Mouse (Mus musculus): ENCODE measurements around the gene Gas7. TPM values are rescaled to one million over a fixed set of nuclear protein-coding genes. Genes with fewer than 3 reads are reported as not detected.

The Gas7 gene
- polyA plus RNA-seq, 1 experiment from 2014 or later: 27.0 TPM

- WGBS: 20% methylated on average over 3 of the region's 3 CpGs
These were observed 68.6 kb downstream of the Gas7 start for GRCm38 (mm10) chr11:67523806-67524205.

GRCm38 (mm10) chr11:67524731-67525130, 69.5 kb downstream of the Gas7 start:
- no peaks in the 10 kb centered on the region for H3K36me3 ChIP-seq
- H3K9ac ChIP-seq: no peak overlapping the region
- H3K9me3 ChIP-seq: no peaks in the 10 kb centered on the region
- H3K4me2 ChIP-seq: no peak overlapping the region
- peak overlapping the region; percentile 63; the same call in 1 of the 2 replicates for H3K27ac ChIP-seq
- H3K4me3 ChIP-seq: no peak overlapping the region
- ATAC-seq (ENCODE audit: insufficient number of reproducible peaks, low FRiP score, low TSS enrichment, low read depth): no peak
- H3K27me3 ChIP-seq: no peaks in the 10 kb centered on the region
- H3K4me1 ChIP-seq: peaks cover 31% of the 10 kb centered on the region
- WGBS: 42% methylated on average over 2 of the region's 2 CpGs

More at GRCm38 (mm10) chr11:67523806-67524205, 68.6 kb downstream of the Gas7 start:
- Histone ChIP-seq H3K9ac (no peak overlapping the region), H3K27ac (peak overlapping the region; percentile 63; the same call in 1 of the 2 replicates), H3K4me3 (no peak overlapping the region), H3K4me1 (peaks cover 31% of the 10 kb centered on the region), H3K9me3 (no peaks in the 10 kb centered on the region), H3K4me2 (no peak overlapping the region), H3K36me3 (no peaks in the 10 kb centered on the region), H3K27me3 (no peaks in the 10 kb centered on the region)
- ATAC-seq (ENCODE audit: insufficient number of reproducible peaks, low FRiP score, low TSS enrichment, low read depth): no peak

- H3K9me3 ChIP-seq: no peaks in the 10 kb centered on the region
- H3K4me2 ChIP-seq: no peak overlapping the region
- H3K4me1 ChIP-seq: peaks cover 31% of the 10 kb centered on the region
- no peak for ATAC-seq (ENCODE audit: insufficient number of reproducible peaks, low FRiP score, low TSS enrichment, low read depth)
- no peaks in the 10 kb centered on the region for H3K27me3 ChIP-seq
- 73% methylated on average over 3 of the region's 3 CpGs for whole genome bisulfite sequencing
- H3K36me3 ChIP-seq: no peaks in the 10 kb centered on the region
- no peak overlapping the region for H3K9ac ChIP-seq
- H3K27ac ChIP-seq: 0 out of 2 replicates have a peak overlapping the region, but pooled peaks have one; percentile 73
- no peak overlapping the region for H3K4me3 ChIP-seq
These were observed 70.6 kb downstream of the Gas7 start for GRCm38 (mm10) chr11:67525841-67526240.

GRCm38 (mm10) chr11:67526621-67527545, 71.6 kb downstream of the Gas7 start:
- WGBS: 68% methylated on average over 12 of the region's 12 CpGs
- no peaks in the 10 kb centered on the region for H3K27me3 ChIP-seq
- H3K9ac ChIP-seq: no peak overlapping the region
- peaks cover 31% of the 10 kb centered on the region for H3K4me1 ChIP-seq
- no peaks in the 10 kb centered on the region for H3K9me3 ChIP-seq
- no peak overlapping the region for H3K4me2 ChIP-seq
- H3K4me3 ChIP-seq: no peak overlapping the region
- peak overlapping the region; percentile 73 for H3K27ac ChIP-seq
- ATAC-seq (ENCODE audit: insufficient number of reproducible peaks, low FRiP score, low TSS enrichment, low read depth): no peak
- no peaks in the 10 kb centered on the region for H3K36me3 ChIP-seq

GRCm38 (mm10) chr11:67531286-67531685, 76.0 kb downstream of the Gas7 start:
- no peak for ATAC-seq (ENCODE audit: insufficient number of reproducible peaks, low FRiP score, low TSS enrichment, low read depth)
- Histone ChIP-seq H3K4me3 (no peak overlapping the region), H3K9me3 (no peaks in the 10 kb centered on the region), H3K27me3 (no peaks in the 10 kb centered on the region), H3K36me3 (no peaks in the 10 kb centered on the region), H3K4me1 (peaks cover 25% of the 10 kb centered on the region), H3K4me2 (no peak overlapping the region), H3K27ac (no peak overlapping the region), H3K9ac (no peak overlapping the region)
- 60% methylated on average over 2 of the region's 2 CpGs for WGBS

GRCm38 (mm10) chr11:67531926-67532565, 76.8 kb downstream of the Gas7 start:
- Histone ChIP-seq H3K4me1 (peaks cover 17% of the 10 kb centered on the region), H3K27ac (peak overlapping the region; percentile 61; the same call in 1 of the 2 replicates), H3K9me3 (no peaks in the 10 kb centered on the region), H3K9ac (no peak overlapping the region), H3K4me3 (no peak overlapping the region), H3K36me3 (no peaks in the 10 kb centered on the region), H3K4me2 (no peak overlapping the region), H3K27me3 (no peaks in the 10 kb centered on the region)
- no peak for ATAC-seq (ENCODE audit: insufficient number of reproducible peaks, low FRiP score, low TSS enrichment, low read depth)
- 49% methylated on average over 6 of the region's 6 CpGs for WGBS

GRCm38 (mm10) chr11:67532728-67533127, 77.5 kb downstream of the Gas7 start:
- Histone ChIP-seq H3K9me3 (no peaks in the 10 kb centered on the region), H3K4me1 (peaks cover 14% of the 10 kb centered on the region), H3K4me2 (no peak overlapping the region), H3K4me3 (no peak overlapping the region), H3K27ac (peak overlapping the region; percentile 61; the same call in 1 of the 2 replicates), H3K9ac (no peak overlapping the region), H3K27me3 (no peaks in the 10 kb centered on the region), H3K36me3 (no peaks in the 10 kb centered on the region)
- 72% methylated on average over 10 of the region's 10 CpGs for WGBS
- ATAC-seq (ENCODE audit: insufficient number of reproducible peaks, low FRiP score, low TSS enrichment, low read depth): no peak

GRCm38 (mm10) chr11:67533151-67533550, 77.9 kb downstream of the Gas7 start:
- Histone ChIP-seq H3K27me3 (no peaks in the 10 kb centered on the region), H3K4me3 (no peak overlapping the region), H3K9ac (no peak overlapping the region), H3K27ac (0 out of 2 replicates have a peak overlapping the region, but pooled peaks have one; percentile 5), H3K4me2 (no peak overlapping the region), H3K36me3 (no peaks in the 10 kb centered on the region), H3K9me3 (no peaks in the 10 kb centered on the region), H3K4me1 (peaks cover 14% of the 10 kb centered on the region)
- WGBS: 56% methylated on average over 6 of the region's 6 CpGs
- no peak for ATAC-seq (ENCODE audit: insufficient number of reproducible peaks, low FRiP score, low TSS enrichment, low read depth)

GRCm38 (mm10) chr11:67535703-67536102, 80.5 kb downstream of the Gas7 start:
- Histone ChIP-seq H3K9me3 (no peaks in the 10 kb centered on the region), H3K36me3 (no peaks in the 10 kb centered on the region), H3K9ac (no peak overlapping the region), H3K4me1 (peaks cover 22% of the 10 kb centered on the region), H3K27me3 (no peaks in the 10 kb centered on the region), H3K27ac (no peak overlapping the region), H3K4me2 (no peak overlapping the region), H3K4me3 (no peak overlapping the region)
- no peak for ATAC-seq (ENCODE audit: insufficient number of reproducible peaks, low FRiP score, low TSS enrichment, low read depth)
- 85% methylated on average over 1 of the region's 1 CpGs for WGBS

GRCm38 (mm10) chr11:67536413-67536812, 81.2 kb downstream of the Gas7 start:
- no peaks in the 10 kb centered on the region for H3K27me3 ChIP-seq
- no peak overlapping the region for H3K4me3 ChIP-seq
- no peak overlapping the region for H3K27ac ChIP-seq
- H3K4me1 ChIP-seq: peaks cover 22% of the 10 kb centered on the region
- ATAC-seq (ENCODE audit: insufficient number of reproducible peaks, low FRiP score, low TSS enrichment, low read depth): no peak
- H3K9me3 ChIP-seq: no peaks in the 10 kb centered on the region
- H3K4me2 ChIP-seq: no peak overlapping the region
- H3K36me3 ChIP-seq: no peaks in the 10 kb centered on the region
- WGBS: 74% methylated on average over 1 of the region's 1 CpGs
- no peak overlapping the region for H3K9ac ChIP-seq

GRCm38 (mm10) chr11:67537353-67537752, 82.1 kb downstream of the Gas7 start:
- Histone ChIP-seq H3K4me2 (no peak overlapping the region), H3K9ac (no peak overlapping the region), H3K27me3 (no peaks in the 10 kb centered on the region), H3K27ac (no peak overlapping the region), H3K36me3 (no peaks in the 10 kb centered on the region), H3K4me1 (peaks cover 17% of the 10 kb centered on the region), H3K4me3 (no peak overlapping the region), H3K9me3 (no peaks in the 10 kb centered on the region)
- ATAC-seq (ENCODE audit: insufficient number of reproducible peaks, low FRiP score, low TSS enrichment, low read depth): no peak
- 88% methylated on average over 4 of the region's 4 CpGs for WGBS

GRCm38 (mm10) chr11:67538557-67538956, 83.3 kb downstream of the Gas7 start:
- H3K4me2 ChIP-seq: no peak overlapping the region
- H3K4me3 ChIP-seq: no peak overlapping the region
- no peaks in the 10 kb centered on the region for H3K27me3 ChIP-seq
- H3K9me3 ChIP-seq: no peaks in the 10 kb centered on the region
- H3K27ac ChIP-seq: peak overlapping the region; percentile 62
- 61% methylated on average over 6 of the region's 6 CpGs for WGBS
- no peaks in the 10 kb centered on the region for H3K36me3 ChIP-seq
- H3K4me1 ChIP-seq: 0 out of 2 replicates have a peak, but pooled peaks cover 8% of the 10 kb centered on the region
- no peak overlapping the region for H3K9ac ChIP-seq
- ATAC-seq (ENCODE audit: insufficient number of reproducible peaks, low FRiP score, low TSS enrichment, low read depth): no peak
